Mouse (Mus musculus): ENCODE results near the gene Glis2. TPM values are rescaled to one million over a fixed set of nuclear protein-coding genes. Genes with fewer than 3 reads are reported as not detected.

Gene Glis2
- polyA plus RNA-seq, 1 experiment = 23.6 TPM

DNA sequence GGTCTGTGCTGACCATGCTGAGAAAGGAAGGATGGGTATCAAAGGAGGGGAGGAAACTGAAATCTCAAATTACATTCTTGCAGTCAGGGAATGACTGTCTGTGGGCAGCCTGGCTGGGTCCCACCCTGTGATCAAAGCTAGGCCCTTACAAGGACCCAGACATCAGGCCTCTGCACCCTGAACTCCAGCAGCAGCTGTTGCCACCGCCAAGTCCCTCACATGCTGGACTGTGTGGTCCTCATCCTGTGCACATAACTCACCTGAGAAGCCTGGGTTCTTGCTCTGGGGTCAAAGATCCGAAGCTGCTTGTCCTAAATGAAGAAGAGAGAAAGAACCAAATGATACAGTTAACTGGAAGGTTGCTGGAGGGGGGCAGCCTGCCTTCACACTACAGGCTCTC, 67.1 kb downstream of the Glis2 start:
- H3K79me3 ChIP-seq (ENCODE audit: low read depth) = no peaks in the 10 kb centered on the region
- H3K4me3 ChIP-seq (ENCODE audit: insufficient read depth, poor library complexity, severe bottlenecking) = no peak overlapping the region
- H3K79me2 ChIP-seq (ENCODE audit: control insufficient read depth, insufficient read depth) = no peaks in the 10 kb centered on the region
- H3K36me3 ChIP-seq (ENCODE audit: control insufficient read depth, insufficient read depth) = peaks cover 9% of the 10 kb centered on the region
- H3ac ChIP-seq (ENCODE audit: control insufficient read depth, insufficient read length, low read depth) = no peak overlapping the region
- TF ChIP-seq MAX (IDR thresholded peaks at IDR 0.05) (no peak), CTCF (IDR thresholded peaks at IDR 0.05; ENCODE audit: control insufficient read depth, insufficient read depth, insufficient read length) (no peak), MYOG (IDR thresholded peaks at IDR 0.05; ENCODE audit: control insufficient read depth, extremely low read depth, insufficient read length) (no peak), FOSL1 (IDR thresholded peaks at IDR 0.05; ENCODE audit: insufficient read depth, low read length, poor library complexity, severe bottlenecking) (no peak), MYOD1 (IDR thresholded peaks at IDR 0.05; ENCODE audit: control insufficient read depth, insufficient read length, low read depth) (no peak), CEBPB (IDR thresholded peaks at IDR 0.05; ENCODE audit: low read depth) (no peak), USF1 (IDR thresholded peaks at IDR 0.05; ENCODE audit: low read depth) (no peak)
- H3K27me3 ChIP-seq (ENCODE audit: control insufficient read depth, insufficient read depth, insufficient read length) = no peaks in the 10 kb centered on the region

DNA sequence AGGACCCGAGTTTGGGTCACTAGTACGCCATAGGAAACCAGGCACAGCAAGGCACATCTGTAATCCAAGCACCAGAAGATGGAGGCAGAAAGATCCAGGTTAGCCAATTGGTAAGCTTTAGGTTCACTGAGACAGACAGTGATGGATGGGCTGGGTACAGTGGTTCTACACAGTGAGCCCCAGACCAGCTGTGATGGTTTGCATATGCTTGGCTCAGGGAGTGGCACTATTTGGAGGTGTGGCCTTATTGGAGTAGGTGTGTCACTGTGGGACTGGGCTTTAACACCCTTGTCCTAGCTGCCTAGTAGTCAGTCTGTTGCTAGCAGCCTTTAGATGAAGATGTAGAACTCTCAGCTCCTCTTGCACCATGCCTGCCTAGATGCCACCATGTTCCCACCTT, 69.3 kb downstream of the Glis2 start:
- no peaks in the 10 kb centered on the region for H3K79me3 ChIP-seq (ENCODE audit: low read depth)
- no peaks in the 10 kb centered on the region for H3K27me3 ChIP-seq (ENCODE audit: control insufficient read depth, insufficient read depth, insufficient read length)
- no peaks in the 10 kb centered on the region for H3K79me2 ChIP-seq (ENCODE audit: control insufficient read depth, insufficient read depth)
- H3K36me3 ChIP-seq (ENCODE audit: control insufficient read depth, insufficient read depth) = peaks cover 18% of the 10 kb centered on the region
- no peak overlapping the region for H3K4me3 ChIP-seq (ENCODE audit: insufficient read depth, poor library complexity, severe bottlenecking)
- no peak for TF ChIP-seq USF1 (IDR thresholded peaks at IDR 0.05; ENCODE audit: low read depth)
- TF ChIP-seq MYOG (IDR thresholded peaks at IDR 0.05; ENCODE audit: control insufficient read depth, extremely low read depth, insufficient read length) = no peak
- no peak for TF ChIP-seq FOSL1 (IDR thresholded peaks at IDR 0.05; ENCODE audit: insufficient read depth, low read length, poor library complexity, severe bottlenecking)
- TF ChIP-seq CEBPB (IDR thresholded peaks at IDR 0.05; ENCODE audit: low read depth) = no peak
- TF ChIP-seq CTCF (IDR thresholded peaks at IDR 0.05; ENCODE audit: control insufficient read depth, insufficient read depth, insufficient read length) = no peak
- no peak for TF ChIP-seq MAX (IDR thresholded peaks at IDR 0.05)
- no peak for TF ChIP-seq MYOD1 (IDR thresholded peaks at IDR 0.05; ENCODE audit: control insufficient read depth, insufficient read length, low read depth)
- H3ac ChIP-seq (ENCODE audit: control insufficient read depth, insufficient read length, low read depth) = no peak overlapping the region

DNA sequence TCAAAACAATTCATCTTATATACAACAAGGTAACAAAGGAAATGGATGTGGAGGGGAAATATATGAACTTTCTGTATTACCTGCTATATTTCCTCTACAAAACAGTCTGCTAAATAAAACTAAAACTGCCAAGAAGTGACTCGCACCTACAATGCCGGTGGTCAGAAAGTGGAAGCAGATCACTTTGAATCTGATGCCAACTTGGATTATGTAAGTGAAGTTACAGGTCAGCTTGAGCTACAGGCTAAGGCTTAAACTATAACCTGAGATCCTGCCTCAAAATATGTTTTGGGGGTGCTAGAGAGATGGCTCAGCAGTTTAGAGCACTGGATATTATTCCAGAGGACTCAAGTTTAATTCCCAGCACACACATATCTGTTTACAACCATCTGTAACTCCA, 71.2 kb downstream of the Glis2 start:
- no peak overlapping the region for H3ac ChIP-seq (ENCODE audit: control insufficient read depth, insufficient read length, low read depth)
- H3K36me3 ChIP-seq (ENCODE audit: control insufficient read depth, insufficient read depth) = peaks cover 18% of the 10 kb centered on the region
- no peaks in the 10 kb centered on the region for H3K79me2 ChIP-seq (ENCODE audit: control insufficient read depth, insufficient read depth)
- no peaks in the 10 kb centered on the region for H3K27me3 ChIP-seq (ENCODE audit: control insufficient read depth, insufficient read depth, insufficient read length)
- no peaks in the 10 kb centered on the region for H3K79me3 ChIP-seq (ENCODE audit: low read depth)
- TF ChIP-seq MYOG (IDR thresholded peaks at IDR 0.05; ENCODE audit: control insufficient read depth, extremely low read depth, insufficient read length) (no peak), CEBPB (IDR thresholded peaks at IDR 0.05; ENCODE audit: low read depth) (no peak), CTCF (IDR thresholded peaks at IDR 0.05; ENCODE audit: control insufficient read depth, insufficient read depth, insufficient read length) (no peak), USF1 (IDR thresholded peaks at IDR 0.05; ENCODE audit: low read depth) (no peak), MAX (IDR thresholded peaks at IDR 0.05) (no peak), FOSL1 (IDR thresholded peaks at IDR 0.05; ENCODE audit: insufficient read depth, low read length, poor library complexity, severe bottlenecking) (no peak), MYOD1 (IDR thresholded peaks at IDR 0.05; ENCODE audit: control insufficient read depth, insufficient read length, low read depth) (no peak)
- no peak overlapping the region for H3K4me3 ChIP-seq (ENCODE audit: insufficient read depth, poor library complexity, severe bottlenecking)

DNA sequence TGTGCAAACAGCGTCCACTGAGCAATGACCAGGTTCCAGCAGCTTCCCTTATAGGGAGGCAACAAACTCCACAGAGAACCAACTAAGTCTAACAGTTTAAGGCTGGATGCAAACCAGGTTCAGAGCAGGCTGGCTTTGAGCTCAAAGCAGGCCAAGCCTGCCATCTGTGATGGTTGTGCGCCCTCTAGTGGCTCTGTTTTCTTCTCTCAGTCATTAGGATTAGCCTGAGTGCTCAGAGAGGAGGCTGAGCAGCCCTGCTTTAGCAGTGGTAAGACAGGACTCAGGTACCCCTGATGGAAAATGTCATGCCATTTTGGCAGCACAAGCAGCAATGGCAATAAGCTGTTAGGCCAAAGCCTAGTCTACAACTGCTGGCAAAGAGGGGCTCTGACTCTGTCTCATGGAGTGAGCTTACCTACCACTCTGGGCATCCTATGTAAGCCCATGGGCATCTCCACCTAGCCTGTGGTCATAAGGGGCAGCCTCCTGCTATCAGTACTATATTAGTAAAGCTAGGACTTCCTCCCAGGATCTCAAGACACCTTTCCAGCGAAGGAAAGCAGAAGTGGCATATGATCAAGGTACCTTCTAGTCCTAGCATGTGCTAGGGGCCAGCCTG, 72.8 kb downstream of the Glis2 start:
- H3K36me3 ChIP-seq (ENCODE audit: control insufficient read depth, insufficient read depth) = peaks cover 18% of the 10 kb centered on the region
- H3K27me3 ChIP-seq (ENCODE audit: control insufficient read depth, insufficient read depth, insufficient read length) = no peaks in the 10 kb centered on the region
- no peaks in the 10 kb centered on the region for H3K79me3 ChIP-seq (ENCODE audit: low read depth)
- H3K79me2 ChIP-seq (ENCODE audit: control insufficient read depth, insufficient read depth) = no peaks in the 10 kb centered on the region
- no peak overlapping the region for H3ac ChIP-seq (ENCODE audit: control insufficient read depth, insufficient read length, low read depth)
- no peak overlapping the region for H3K4me3 ChIP-seq (ENCODE audit: insufficient read depth, poor library complexity, severe bottlenecking)
- peak; percentile 61 for TF ChIP-seq CTCF (IDR thresholded peaks at IDR 0.05; ENCODE audit: control insufficient read depth, insufficient read depth, insufficient read length)
- TF ChIP-seq MAX (IDR thresholded peaks at IDR 0.05) = no peak

DNA sequence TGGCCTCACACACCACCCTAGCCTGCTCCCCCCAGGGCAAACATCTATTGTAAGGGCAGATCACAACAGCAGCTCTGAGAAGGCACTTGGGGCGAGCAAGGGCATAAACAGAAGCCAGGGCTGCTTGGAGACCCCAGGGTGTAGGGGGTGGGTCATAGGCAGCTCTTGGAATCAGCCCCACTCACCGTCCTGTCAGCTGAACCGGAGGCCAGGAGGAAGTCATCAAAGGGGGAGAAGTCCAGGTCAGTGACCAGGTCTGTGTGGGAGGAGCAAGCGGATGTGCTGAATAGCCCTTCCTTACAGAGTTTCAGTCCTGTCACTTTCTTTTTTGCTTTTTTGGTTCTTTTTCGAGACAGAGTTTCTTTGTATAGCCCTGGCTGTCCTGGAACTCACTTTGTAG, 75.8 kb downstream of the Glis2 start:
- Histone ChIP-seq H3K27me3 (ENCODE audit: control insufficient read depth, insufficient read depth, insufficient read length) (no peaks in the 10 kb centered on the region), H3K4me3 (ENCODE audit: insufficient read depth, poor library complexity, severe bottlenecking) (no peak overlapping the region), H3K79me3 (ENCODE audit: low read depth) (no peaks in the 10 kb centered on the region), H3K79me2 (ENCODE audit: control insufficient read depth, insufficient read depth) (no peaks in the 10 kb centered on the region), H3K36me3 (ENCODE audit: control insufficient read depth, insufficient read depth) (peaks cover 14% of the 10 kb centered on the region), H3ac (ENCODE audit: control insufficient read depth, insufficient read length, low read depth) (no peak overlapping the region)
- no peak for TF ChIP-seq CEBPB (IDR thresholded peaks at IDR 0.05; ENCODE audit: low read depth)
- no peak for TF ChIP-seq MYOD1 (IDR thresholded peaks at IDR 0.05; ENCODE audit: control insufficient read depth, insufficient read length, low read depth)
- TF ChIP-seq CTCF (IDR thresholded peaks at IDR 0.05; ENCODE audit: control insufficient read depth, insufficient read depth, insufficient read length) = no peak
- no peak for TF ChIP-seq USF1 (IDR thresholded peaks at IDR 0.05; ENCODE audit: low read depth)
- no peak for TF ChIP-seq MAX (IDR thresholded peaks at IDR 0.05)
- TF ChIP-seq FOSL1 (IDR thresholded peaks at IDR 0.05; ENCODE audit: insufficient read depth, low read length, poor library complexity, severe bottlenecking) = no peak
- TF ChIP-seq MYOG (IDR thresholded peaks at IDR 0.05; ENCODE audit: control insufficient read depth, extremely low read depth, insufficient read length) = no peak

DNA sequence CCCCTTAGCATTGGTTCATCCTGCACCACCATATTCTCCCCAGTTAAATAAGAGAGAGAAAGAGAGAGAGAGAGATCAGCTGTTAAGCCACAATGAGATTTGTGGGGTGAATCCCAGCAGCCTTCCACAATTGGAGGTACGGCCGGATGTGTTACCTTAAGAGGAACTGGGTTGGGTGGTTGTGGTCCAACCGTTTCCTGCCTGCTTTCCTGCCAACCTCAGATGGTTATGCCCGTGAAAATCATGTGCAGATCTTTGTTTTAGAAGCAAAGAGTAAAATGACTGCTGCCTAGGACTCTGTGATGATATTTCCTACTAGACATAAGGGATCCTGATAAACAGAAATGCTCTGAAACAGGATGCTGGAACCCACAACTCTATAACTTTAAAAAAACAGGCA, 79.6 kb downstream of the Glis2 start:
- Histone ChIP-seq H3K36me3 (ENCODE audit: control insufficient read depth, insufficient read depth) (peaks cover 7% of the 10 kb centered on the region), H3K79me2 (ENCODE audit: control insufficient read depth, insufficient read depth) (peaks cover 6% of the 10 kb centered on the region), H3ac (ENCODE audit: control insufficient read depth, insufficient read length, low read depth) (no peak overlapping the region), H3K79me3 (ENCODE audit: low read depth) (no peaks in the 10 kb centered on the region), H3K27me3 (ENCODE audit: control insufficient read depth, insufficient read depth, insufficient read length) (no peaks in the 10 kb centered on the region), H3K4me3 (ENCODE audit: insufficient read depth, poor library complexity, severe bottlenecking) (no peak overlapping the region)
- TF ChIP-seq CTCF (IDR thresholded peaks at IDR 0.05; ENCODE audit: control insufficient read depth, insufficient read depth, insufficient read length) = no peak
- no peak for TF ChIP-seq CEBPB (IDR thresholded peaks at IDR 0.05; ENCODE audit: low read depth)
- TF ChIP-seq MAX (IDR thresholded peaks at IDR 0.05) = no peak
- TF ChIP-seq MYOD1 (IDR thresholded peaks at IDR 0.05; ENCODE audit: control insufficient read depth, insufficient read length, low read depth) = no peak
- TF ChIP-seq FOSL1 (IDR thresholded peaks at IDR 0.05; ENCODE audit: insufficient read depth, low read length, poor library complexity, severe bottlenecking) = no peak
- TF ChIP-seq USF1 (IDR thresholded peaks at IDR 0.05; ENCODE audit: low read depth) = no peak
- no peak for TF ChIP-seq MYOG (IDR thresholded peaks at IDR 0.05; ENCODE audit: control insufficient read depth, extremely low read depth, insufficient read length)

Data from C2C12 (cell line).